Comparison of ENCODE assay signal across 23 mouse cellular contexts in genomic region chr3:135403211-135403610, GRCm38 (mm10). TPM values are rescaled to one million over a fixed set of nuclear protein-coding genes. Genes with fewer than 3 reads are reported as not detected.
A peak's percentile ranks its signal among the peaks of the same experiment; 100 is the strongest.
DNase-seq lines count a peak whose midpoint lies in the region; ATAC-seq and TF ChIP-seq lines count a peak whose summit lies in the region.
"Had no signal": no experiment of that assay in that cellular context is flagged by ENCODE, and none has a peak within 500 bp of the region (broad histone marks: within the 10 kb centered on the region; RNA-seq: fewer than 3 reads in every experiment).

No protein-coding gene starts in this region.

- DNase-seq in frontal cortex, postnatal 10 days (ENCODE audit: low spot score in 2 of 2), result no peak
- peak; percentile 27 to 42 for DNase-seq in right cerebral cortex, postnatal 10 days (ENCODE audit: low spot score in 2 of 2)
- DNase-seq in right cerebral cortex, postnatal 25 days, result no peak
- DNase-seq in thymus, adult 18-20 months, result peak; percentile 58 to 75
- no peak for DNase-seq in urinary bladder, postnatal 36 days (ENCODE audit: low spot score in 2 of 2)
- no peak for DNase-seq in gastrocnemius, adult 2 months
- DNase-seq in midbrain, embryonic 10.5 days (ENCODE audit: low spot score), result no peak
- DNase-seq: adrenal gland, adult 2 months; cerebellum, adult 11-12 months; cerebellum, postnatal 36 days; heart, postnatal 14 days; kidney, adult 11 months; liver, embryonic 13.5 days; spleen, adult 18-20 months had no signal

- peaks cover 3% of the 10 kb centered on the region; the same call in 1 of the 2 replicates for H3K4me1 ChIP-seq in midbrain, embryonic 10.5 days

- H3K36me3 ChIP-seq in midbrain, embryonic 10.5 days, result peaks cover 29% of the 10 kb centered on the region

- no peak overlapping the region for H3K27ac ChIP-seq in gastrocnemius, adult 2 months
- no peak overlapping the region for H3K27ac ChIP-seq in midbrain, embryonic 10.5 days (replicated peaks)
- H3K27ac ChIP-seq: kidney, postnatal 0 days; layer of hippocampus, adult 2 months; limb, embryonic 12.5 days; liver, embryonic 13.5 days had no signal

- intact Hi-C loops in gastrocnemius, adult 2 months (cut with DNase I), result loop anchor here (2.0 to 5.0 kb wide), 3 partner anchors 109 to 329 kb away; no protein-coding TSS in a partner anchor

- no peak for TF ChIP-seq CTCF in gastrocnemius, adult 2 months (IDR thresholded peaks at IDR 0.05)

- no peaks in the 10 kb centered on the region for H3K9me3 ChIP-seq in midbrain, embryonic 10.5 days (replicated peaks)
- H3K9me3 ChIP-seq: limb, embryonic 12.5 days; liver, embryonic 13.5 days had no signal

- H3K4me3 ChIP-seq in gastrocnemius, adult 2 months, result no peak overlapping the region
- H3K4me3 ChIP-seq in midbrain, embryonic 10.5 days, result no peak overlapping the region
- H3K4me3 ChIP-seq: erythroblast, embryonic 14.5 days; layer of hippocampus, adult 2 months; limb, embryonic 12.5 days; liver, embryonic 13.5 days had no signal

- H3K27me3 ChIP-seq in midbrain, embryonic 10.5 days (ENCODE audit: low read depth, poor library complexity, severe bottlenecking), result no peaks in the 10 kb centered on the region
- H3K27me3 ChIP-seq: limb, embryonic 12.5 days; liver, embryonic 13.5 days had no signal

- 91% methylated on average over 9 of the region's 9 CpGs for whole genome bisulfite sequencing in midbrain, embryonic 10.5 days

- peak; percentile 36; the same call in 1 of the 2 replicates for ATAC-seq in frontal cortex, adult (ENCODE audit: low TSS enrichment)

RNA-seq across cellular contexts. Expression of gene Cisd2, which starts 20.5 kb away (rescaled TPM):
- 10 to 100 TPM; 30.2 to 36.9 TPM for total RNA-seq in gastrocnemius, adult 2 months (2021)
- 87.4 and 94.2 TPM in 2 replicates for polyA plus RNA-seq in midbrain, embryonic 10.5 days (2016; fragmentation: Nextera tagmentation; extraction: Ambion mirVana)

RNA-seq across cellular contexts. Expression of gene Ube2d3, which starts 34.7 kb away (rescaled TPM):
- 100 to 1,000 TPM; 327 TPM for total RNA-seq in gastrocnemius, adult 2 months (2021)
- 548 and 568 TPM in 2 replicates for polyA plus RNA-seq in midbrain, embryonic 10.5 days (2016; fragmentation: Nextera tagmentation; extraction: Ambion mirVana)

RNA-seq across cellular contexts. Expression of gene Slc9b1, which starts 55.4 kb away (rescaled TPM):
- total RNA-seq in gastrocnemius, adult 2 months (2021), result not detected
- 0.14 and 0.19 TPM in 2 replicates for polyA plus RNA-seq in midbrain, embryonic 10.5 days (2016; fragmentation: Nextera tagmentation; extraction: Ambion mirVana)
- total RNA-seq: layer of hippocampus, adult 2 months; megakaryocyte, adult 5-6 weeks; MEL had no signal
- polyA plus RNA-seq: C2C12; erythroblast, embryonic 14.5 days; liver, embryonic 13.5 days; stomach, embryonic 14.5 days had no signal

Comparison
In these comparisons a context has a peak if more than half of its experiments do, and no peak if none do; other contexts are left out.
1. DNase-seq: peak in right cerebral cortex, postnatal 10 days (2 of 2) and thymus, adult 18-20 months (2 of 2); none in frontal cortex, postnatal 10 days (0 of 2), right cerebral cortex, postnatal 25 days (single experiment), urinary bladder, postnatal 36 days (0 of 2), gastrocnemius, adult 2 months (single experiment) and midbrain, embryonic 10.5 days (single experiment).